In the genomic region with DNA sequence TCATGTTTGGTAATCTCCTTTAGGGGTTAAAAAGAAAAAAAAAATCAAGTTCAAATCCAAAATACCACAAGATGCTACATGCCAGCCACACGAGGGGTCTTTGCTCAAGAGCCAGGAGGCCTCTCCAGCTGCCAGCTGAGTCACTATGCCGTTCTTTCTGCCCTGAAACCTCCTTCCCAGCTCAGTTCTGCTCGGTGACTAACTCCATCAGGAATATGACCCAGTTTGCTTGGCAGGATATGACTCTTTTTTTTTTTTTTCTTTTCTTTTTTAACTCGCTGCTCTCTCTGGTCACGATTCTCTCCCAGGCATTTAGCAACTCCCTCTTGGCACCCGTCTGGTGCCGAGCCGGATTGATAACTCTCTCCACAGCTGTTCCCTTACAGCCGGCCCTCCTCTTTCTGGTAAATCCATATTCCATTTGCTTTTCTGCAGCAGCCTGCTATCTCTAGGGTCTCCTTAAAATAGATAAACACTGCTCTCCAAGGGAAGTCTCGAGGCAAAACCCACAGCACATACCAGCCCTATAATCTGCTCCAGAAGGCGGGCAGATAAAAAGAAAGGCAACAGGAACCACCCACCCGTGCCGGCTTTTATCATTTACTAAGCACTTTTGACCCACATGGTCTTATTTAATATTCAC, we compare ENCODE assay signal across 8 mouse cellular contexts. TPM values are rescaled to one million over a fixed set of nuclear protein-coding genes. Genes with fewer than 3 reads are reported as not detected.
DNase-seq lines count a peak whose midpoint lies in the region; ATAC-seq and TF ChIP-seq lines count a peak whose summit lies in the region.

No protein-coding gene starts in this region.

- DNase-seq in testis, postnatal 10 days (ENCODE audit: low spot score): no peak
- DNase-seq in gastrocnemius, postnatal 25 days: peak; percentile 67
- DNase-seq in limb, embryonic 11.5 days (ENCODE audit: low spot score): no peak
- no peak for DNase-seq in midbrain, embryonic 10.5 days (ENCODE audit: low spot score)
- DNase-seq in testis, postnatal 14 days (ENCODE audit: low spot score): peak; percentile 49

- no peak overlapping the region; the same call in 1 of the 2 replicates for H3K4me2 ChIP-seq in intestine, postnatal 0 days (replicated peaks; ENCODE audit: low read depth)
- H3K4me2 ChIP-seq in limb, embryonic 11.5 days (ENCODE audit: low read depth, severe bottlenecking): no peak overlapping the region

- TF ChIP-seq POLR2A in testis, adult 2 months (IDR thresholded peaks at IDR 0.05; ENCODE audit: control insufficient read depth, low read depth, low read length): no peak
- no peak for TF ChIP-seq POLR2A in cortical plate, adult 2 months (IDR thresholded peaks at IDR 0.05; ENCODE audit: extremely low read depth, insufficient read depth, low read length)

- H3K9ac ChIP-seq in intestine, postnatal 0 days (ENCODE audit: low read depth, low read length): no peak overlapping the region
- 0 out of 2 replicates have a peak overlapping the region, but pooled peaks have one; percentile 8 for H3K9ac ChIP-seq in limb, embryonic 11.5 days (ENCODE audit: low read length)

- TF ChIP-seq CTCF in testis, adult 2 months (IDR thresholded peaks at IDR 0.05; ENCODE audit: control insufficient read depth, insufficient read depth, insufficient replicate concordance, low read depth, low read length): no peak
- no peak for TF ChIP-seq CTCF in cortical plate, adult 2 months (IDR thresholded peaks at IDR 0.05; ENCODE audit: extremely low read depth, insufficient read depth, low read length)
- no peak for TF ChIP-seq CTCF in intestine, postnatal 0 days (IDR thresholded peaks at IDR 0.05; ENCODE audit: low read depth)

- ATAC-seq in intestine, postnatal 0 days: peak; percentile 11; the same call in 1 of the 2 replicates
- no peak for ATAC-seq in limb, embryonic 11.5 days (ENCODE audit: insufficient number of reproducible peaks, low FRiP score, low TSS enrichment, low read depth)

- no peaks in the 10 kb centered on the region for H3K9me3 ChIP-seq in intestine, postnatal 0 days (ENCODE audit: control insufficient read depth)
- H3K9me3 ChIP-seq in limb, embryonic 11.5 days (ENCODE audit: control insufficient read depth, low read length): no peaks in the 10 kb centered on the region
- no peaks in the 10 kb centered on the region for H3K9me3 ChIP-seq in midbrain, embryonic 10.5 days (replicated peaks)

- no peaks in the 10 kb centered on the region for H3K36me3 ChIP-seq in testis, adult 2 months (ENCODE audit: control insufficient read depth, insufficient read depth, low read length)
- no peaks in the 10 kb centered on the region for H3K36me3 ChIP-seq in intestine, postnatal 0 days (ENCODE audit: control insufficient read depth, insufficient read depth)
- H3K36me3 ChIP-seq in limb, embryonic 11.5 days (ENCODE audit: control insufficient read depth, insufficient read depth, low read length): no peaks in the 10 kb centered on the region
- H3K36me3 ChIP-seq in midbrain, embryonic 10.5 days: no peaks in the 10 kb centered on the region

- no peaks in the 10 kb centered on the region for H3K27me3 ChIP-seq in testis, adult 2 months (ENCODE audit: control insufficient read depth, insufficient read depth, low read length)
- H3K27me3 ChIP-seq in intestine, postnatal 0 days (replicated peaks; ENCODE audit: control insufficient read depth, insufficient read depth, low read length): no peaks in the 10 kb centered on the region
- H3K27me3 ChIP-seq in limb, embryonic 11.5 days (ENCODE audit: control insufficient read depth, insufficient read depth, low read length): no peaks in the 10 kb centered on the region
- no peaks in the 10 kb centered on the region; the same call in 1 of the 2 replicates for H3K27me3 ChIP-seq in midbrain, embryonic 10.5 days (ENCODE audit: low read depth, poor library complexity, severe bottlenecking)

- peak overlapping the region; percentile 38; the same call in 1 of the 2 replicates for H3K27ac ChIP-seq in testis, adult 2 months (ENCODE audit: control insufficient read depth, insufficient read depth, low read depth, low read length)
- peak overlapping the region; percentile 90 for H3K27ac ChIP-seq in cortical plate, adult 2 months (ENCODE audit: insufficient read depth, low read length)
- peak overlapping the region; percentile 60; the same call in 1 of the 2 replicates for H3K27ac ChIP-seq in intestine, postnatal 0 days (ENCODE audit: low read depth, low read length)
- H3K27ac ChIP-seq in limb, embryonic 11.5 days (replicated peaks; ENCODE audit: low read depth, low read length): no peak overlapping the region; the same call in 1 of the 2 replicates
- peak overlapping the region; percentile 52 for H3K27ac ChIP-seq in midbrain, embryonic 10.5 days (replicated peaks)

- peaks cover 6% of the 10 kb centered on the region for H3K4me1 ChIP-seq in testis, adult 2 months (ENCODE audit: control insufficient read depth, insufficient read depth, low read length)
- H3K4me1 ChIP-seq in cortical plate, adult 2 months (ENCODE audit: control insufficient read depth, insufficient read depth, low read length): peaks cover 15% of the 10 kb centered on the region
- H3K4me1 ChIP-seq in intestine, postnatal 0 days (replicated peaks; ENCODE audit: control insufficient read depth, insufficient read depth, low read length): no peaks in the 10 kb centered on the region; the same call in 1 of the 2 replicates
- H3K4me1 ChIP-seq in limb, embryonic 11.5 days (ENCODE audit: control insufficient read depth, insufficient read depth, low read length): peaks cover 14% of the 10 kb centered on the region; the same call in 1 of the 2 replicates
- peaks cover 18% of the 10 kb centered on the region for H3K4me1 ChIP-seq in midbrain, embryonic 10.5 days

- 13% methylated on average over 13 of the region's 13 CpGs for WGBS in intestine, postnatal 0 days
- 22% methylated on average over 13 of the region's 13 CpGs for WGBS in limb, embryonic 11.5 days
- WGBS in midbrain, embryonic 10.5 days: 51% methylated on average over 13 of the region's 13 CpGs

- H3K4me3 ChIP-seq in testis, adult 2 months (ENCODE audit: control insufficient read depth, low read depth, low read length): no peak overlapping the region
- no peak overlapping the region for H3K4me3 ChIP-seq in cortical plate, adult 2 months (ENCODE audit: insufficient read depth, low read length)
- no peak overlapping the region for H3K4me3 ChIP-seq in intestine, postnatal 0 days (ENCODE audit: low read depth, low read length)
- no peak overlapping the region for H3K4me3 ChIP-seq in limb, embryonic 11.5 days (ENCODE audit: low read depth, low read length)
- no peak overlapping the region for H3K4me3 ChIP-seq in midbrain, embryonic 10.5 days

RNA-seq across cellular contexts. Expression of a gene that starts 29.1 kb away (rescaled TPM):
- polyA plus RNA-seq in testis, adult 2 months (2012; rRNA removed): not detected in 2 replicates
- not detected in 2 replicates for polyA plus RNA-seq in cortical plate, adult 2 months (2012; rRNA removed)
- 1 to 10 TPM; 3.6 to 3.8 TPM for total RNA-seq in gastrocnemius, postnatal 25 days (2021)
- polyA plus RNA-seq in intestine, postnatal 0 days (2015; fragmentation: Nextera tagmentation; extraction: Ambion mirVana): not detected in 2 replicates
- polyA plus RNA-seq in limb, embryonic 11.5 days (2014; fragmentation: Nextera tagmentation; extraction: Ambion mirVana): 1.9 TPM in 1 of 2 replicates, not detected in the other
- 2.0 TPM in 1 of 2 replicates, not detected in the other for polyA plus RNA-seq in midbrain, embryonic 10.5 days (2016; fragmentation: Nextera tagmentation; extraction: Ambion mirVana)

RNA-seq across cellular contexts. Expression of a gene that starts 36.7 kb away (rescaled TPM):
- polyA plus RNA-seq in testis, adult 2 months (2012; rRNA removed): 47.1 and 48.3 TPM in 2 replicates
- polyA plus RNA-seq in cortical plate, adult 2 months (2012; rRNA removed): 42.9 and 43.1 TPM in 2 replicates
- 1 to 10 TPM; 4.3 to 4.5 TPM for total RNA-seq in gastrocnemius, postnatal 25 days (2021)
- 2.7 and 2.9 TPM in 2 replicates for polyA plus RNA-seq in intestine, postnatal 0 days (2015; fragmentation: Nextera tagmentation; extraction: Ambion mirVana)
- 23.1 and 24.2 TPM in 2 replicates for polyA plus RNA-seq in limb, embryonic 11.5 days (2014; fragmentation: Nextera tagmentation; extraction: Ambion mirVana)
- polyA plus RNA-seq in midbrain, embryonic 10.5 days (2016; fragmentation: Nextera tagmentation; extraction: Ambion mirVana): 24.2 and 29.5 TPM in 2 replicates

Comparison
In these comparisons a context has a peak if more than half of its experiments do, and no peak if none do; other contexts are left out.
1. DNase-seq: peak in gastrocnemius, postnatal 25 days (single experiment) and testis, postnatal 14 days (single experiment); none in testis, postnatal 10 days (single experiment), limb, embryonic 11.5 days (single experiment) and midbrain, embryonic 10.5 days (single experiment).